Mouse (Mus musculus) testis, adult 2 months (tissue): ENCODE results near the gene Mrpl39. TPM values are rescaled to one million over a fixed set of nuclear protein-coding genes. Genes with fewer than 3 reads are reported as not detected.

Source experiments
- H3K27ac ChIP-seq: fragments of 200-500 bp; 2 replicates; pipeline ENCODE4 v1.5.1; 2012; ENCODE audit warnings: low read depth, low read length; ENCODE audit not compliant: control insufficient read depth, insufficient read depth
- H3K27me3 ChIP-seq: fragments of 200-500 bp; 2 replicates; pipeline ENCODE4 v1.6.1; 2012; ENCODE audit warnings: mild to moderate bottlenecking, low read length, moderate library complexity; ENCODE audit not compliant: control insufficient read depth, insufficient read depth
- H3K36me3 ChIP-seq: fragments of 200-500 bp; 2 replicates; pipeline ENCODE4 v1.6.1; 2012; ENCODE audit warnings: mild to moderate bottlenecking, low read length; ENCODE audit not compliant: control insufficient read depth, insufficient read depth
- H3K4me1 ChIP-seq: fragments of 200-500 bp; 2 replicates; pipeline ENCODE4 v1.6.1; 2012; ENCODE audit warnings: low read length; ENCODE audit not compliant: control insufficient read depth, insufficient read depth
- H3K4me3 ChIP-seq: fragments of 200-500 bp; 2 replicates; pipeline ENCODE4 v1.5.1; 2012; ENCODE audit warnings: low read depth, mild to moderate bottlenecking, low read length, moderate library complexity, mixed read lengths; ENCODE audit not compliant: control insufficient read depth
- CTCF ChIP-seq: fragments of 200-500 bp; IDR thresholded peaks from 2 replicates; pipeline ENCODE4 v1.5.1; 2012; ENCODE audit warnings: low read depth, mild to moderate bottlenecking, inconsistent platforms, low read length, moderate library complexity; ENCODE audit not compliant: control insufficient read depth, insufficient read depth, insufficient replicate concordance
- POLR2A ChIP-seq: fragments of 200-500 bp; IDR thresholded peaks from 2 replicates; pipeline ENCODE4 v1.6.1; 2012; ENCODE audit warnings: low read depth, mild to moderate bottlenecking, inconsistent platforms, low read length, moderate library complexity; ENCODE audit not compliant: control insufficient read depth
- polyA plus RNA-seq: library from polyadenylated mRNA; depleted of rRNA; stranded (reverse); fragments of >200 nt; gene quantifications from 2 replicates; pipeline ENCODE4 v1.2.3, GENCODE M21; 2012; rRNA removed

The Mrpl39 gene
- polyA plus RNA-seq, 1 experiment = 54.7 TPM

DNA sequence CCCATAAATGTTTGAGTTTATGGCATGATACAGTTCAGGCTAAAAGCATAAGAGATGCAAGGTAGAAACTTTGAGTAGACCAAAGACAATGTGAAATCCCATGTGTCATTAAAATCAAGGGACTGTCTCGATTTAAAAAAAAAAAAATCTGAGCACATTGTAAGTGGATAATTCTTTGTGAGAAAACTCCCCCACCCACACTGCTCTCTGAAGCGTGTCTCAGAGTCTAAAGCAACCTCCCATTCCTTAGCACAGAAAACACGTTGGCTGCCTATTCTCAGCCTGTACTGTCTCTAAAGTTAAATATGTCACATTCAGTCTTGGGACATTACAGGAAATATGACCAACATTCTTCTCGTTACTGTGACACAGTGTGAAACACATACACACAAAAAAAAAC is 53.6 kb downstream of the Mrpl39 start:
- Histone ChIP-seq H3K4me3 (no peak overlapping the region; the same call in 1 of the 2 replicates), H3K4me1 (no peaks in the 10 kb centered on the region), H3K36me3 (no peaks in the 10 kb centered on the region), H3K27me3 (no peaks in the 10 kb centered on the region), H3K27ac (no peak overlapping the region)
- no peak for TF ChIP-seq POLR2A
- TF ChIP-seq CTCF = no peak

DNA sequence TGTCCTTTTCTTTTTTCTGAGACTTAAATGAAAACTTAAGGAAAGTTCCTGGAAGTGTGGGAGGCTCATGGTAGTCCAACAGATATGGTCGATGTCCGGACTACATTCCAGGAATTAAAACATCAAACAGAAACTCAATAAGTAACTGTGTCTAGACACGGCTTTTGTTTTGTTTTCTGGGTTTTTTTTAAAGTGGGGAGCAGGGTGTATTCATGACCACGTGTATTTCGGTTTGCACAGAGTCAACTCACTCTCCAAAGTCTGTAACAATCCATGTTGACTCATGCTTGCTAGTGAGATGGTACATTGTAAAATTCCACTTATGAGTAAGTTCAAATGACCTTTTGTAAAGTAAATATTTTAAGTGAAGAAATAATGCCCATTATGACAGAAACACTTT is 54.8 kb downstream of the Mrpl39 start:
- Histone ChIP-seq H3K27me3 (no peaks in the 10 kb centered on the region), H3K27ac (no peak overlapping the region), H3K4me1 (no peaks in the 10 kb centered on the region), H3K36me3 (no peaks in the 10 kb centered on the region), H3K4me3 (peak overlapping the region; percentile 47; the same call in 1 of the 2 replicates)
- TF ChIP-seq CTCF = no peak
- TF ChIP-seq POLR2A = no peak

DNA sequence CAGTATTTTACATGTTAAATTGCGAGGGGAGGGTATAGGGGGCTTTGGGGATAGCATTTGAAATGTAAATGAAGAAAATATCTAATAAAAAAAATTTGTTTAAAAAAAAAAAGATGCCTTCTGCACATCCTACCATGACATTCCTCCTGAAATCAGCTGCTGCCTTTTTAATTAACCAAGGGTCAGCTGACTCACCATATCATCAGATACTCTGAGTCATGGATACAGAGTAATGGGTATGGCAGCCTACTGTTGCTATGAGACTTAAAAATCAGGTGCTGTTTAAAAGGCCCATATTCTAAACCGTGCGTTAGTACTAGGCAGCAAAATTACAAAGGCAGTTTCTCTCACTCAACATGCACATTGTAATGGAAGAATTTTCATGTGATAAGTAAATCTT is 58.2 kb downstream of the Mrpl39 start:
- Histone ChIP-seq H3K36me3 (no peaks in the 10 kb centered on the region), H3K4me3 (no peak overlapping the region), H3K27me3 (no peaks in the 10 kb centered on the region), H3K27ac (no peak overlapping the region), H3K4me1 (no peaks in the 10 kb centered on the region)
- TF ChIP-seq CTCF (no peak), POLR2A (no peak)

Other genes starting within 250 kb of the Mrpl39 start
- gene A730009L09Rik, start 220.6 kb downstream of the Mrpl39 start, polyA plus RNA-seq = 0.09 and 0.10 TPM in 2 replicates
- gene Jam2, start 38.4 kb upstream of the Mrpl39 start, polyA plus RNA-seq = 9.6 and 11.9 TPM in 2 replicates
- gene Gabpa, start 99.2 kb upstream of the Mrpl39 start, polyA plus RNA-seq = 5.7 and 7.6 TPM in 2 replicates
- gene Atp5j, start 99.9 kb upstream of the Mrpl39 start, polyA plus RNA-seq = 217 TPM in 2 replicates